Mouse (Mus musculus): ENCODE results near the gene Phkb.

DNA sequence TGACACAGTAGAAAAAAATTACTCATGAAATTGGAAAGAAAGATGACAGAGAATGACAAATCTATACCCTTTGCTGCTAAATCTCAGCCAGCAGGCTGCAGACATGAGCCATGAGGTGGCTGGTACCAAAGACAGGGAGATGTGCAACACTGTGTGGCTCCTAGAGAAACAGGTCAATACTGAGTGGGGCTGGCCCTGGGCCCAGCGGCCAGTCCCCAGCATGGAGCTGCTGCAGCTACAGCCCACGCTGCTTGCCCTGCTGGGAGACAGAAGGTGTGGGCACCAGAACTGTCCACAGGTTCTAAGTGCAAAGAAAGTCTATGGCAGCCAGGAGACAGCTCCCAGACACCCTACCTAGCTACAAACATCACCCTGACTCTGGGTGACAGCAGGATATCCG is 197.7 kb downstream of the Phkb start:
- TF ChIP-seq CTCF (IDR thresholded peaks at IDR 0.05; ENCODE audit: low read depth) (no peak), EP300 (IDR thresholded peaks at IDR 0.05; ENCODE audit: low read depth) (no peak)

All from liver, embryonic 14.5 days (tissue).